Mouse (Mus musculus) heart, adult 2 months (tissue): Measurements from ENCODE around the gene Igf2r.

Source experiments
- CTCF ChIP-seq: fragments of 200-600 bp; IDR thresholded peaks from 2 replicates; pipeline ENCODE4 v1.8.1; 2022; ENCODE audit warnings: antibody characterized with exemption, mild to moderate bottlenecking, moderate library complexity
- EP300 ChIP-seq: fragments of 200-500 bp; IDR thresholded peaks from 2 replicates; pipeline ENCODE4 v1.6.1; 2011; ENCODE audit warnings: low read depth, low read length, control low read depth; ENCODE audit not compliant: insufficient read depth

DNA sequence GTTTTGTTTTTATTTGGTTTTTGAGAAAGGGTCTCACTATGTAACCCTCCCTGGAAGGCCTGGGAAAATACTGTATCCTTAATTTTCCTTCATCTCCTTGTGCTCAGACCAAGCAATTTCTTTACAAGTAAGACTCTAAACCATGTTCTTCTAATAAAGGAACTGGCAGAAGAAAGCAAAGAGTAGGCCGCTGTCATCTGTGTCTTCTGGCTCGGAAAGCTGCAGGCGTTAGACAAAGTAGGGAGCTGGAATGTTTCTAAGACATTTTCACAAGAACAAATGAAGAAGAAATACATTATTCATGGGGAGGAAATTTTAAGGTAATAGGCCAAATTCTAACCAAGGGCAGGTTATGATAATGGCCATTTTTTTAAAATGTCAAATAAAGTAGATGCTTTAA, 115.4 kb downstream of the Igf2r start:
- TF ChIP-seq CTCF (no peak), EP300 (no peak)
